Mouse (Mus musculus) stomach, postnatal 0 days (tissue): ENCODE results near the gene Ptpa.
A peak's percentile ranks its signal among the peaks of the same experiment; 100 is the strongest.

Experiments used
- CTCF ChIP-seq: IDR thresholded peaks from 2 replicates; pipeline ENCODE4 v1.5.1; 2016; ENCODE audit warnings: antibody characterized with exemption, low read depth, mild to moderate bottlenecking, moderate library complexity
- EP300 ChIP-seq: optimal IDR thresholded peaks from 2 replicates; pipeline ENCODE3; 2016; ENCODE audit warnings: antibody characterized with exemption

- no peak for TF ChIP-seq CTCF
- peak; percentile 63 for TF ChIP-seq EP300
These were observed 56.2 kb downstream of the Ptpa start for GRCm38 (mm10) chr2:30471795-30472720.
